Mouse (Mus musculus) embryonic fibroblast, embryonic 13.5 days (primary cell): Measurements from ENCODE around the gene Gm21739. TPM values are rescaled to one million over a fixed set of nuclear protein-coding genes. Genes with fewer than 3 reads are reported as not detected.
"Not testable (repeated sequence)": the region's sequence is repeated elsewhere in the genome, so short reads cannot be mapped to it uniquely, and the experiment has no call there.

Experiments
- H3K27ac ChIP-seq: 2 replicates; pipeline ENCODE4 v1.5.1; 2012; ENCODE audit warnings: low read length, control low read depth, inconsistent platforms; ENCODE audit not compliant: insufficient read depth
- H3K4me1 ChIP-seq: 2 replicates; pipeline ENCODE4 v1.6.1; 2011; ENCODE audit warnings: low read length; ENCODE audit not compliant: control insufficient read depth, insufficient read depth
- H3K4me3 ChIP-seq: 2 replicates; pipeline ENCODE4 v1.5.1; 2011; ENCODE audit warnings: mild to moderate bottlenecking, control low read depth, low read length; ENCODE audit not compliant: insufficient read depth
- polyA plus RNA-seq: library from polyadenylated mRNA; stranded (reverse); fragments of >200 nt; gene quantifications from 2 replicates; pipeline ENCODE4 v1.2.4, GENCODE M21; 2011; ENCODE audit warnings: low read depth; ENCODE audit not compliant: missing spikeins, insufficient read length

The Gm21739 gene
- polyA plus RNA-seq = not detected in 2 replicates

DNA sequence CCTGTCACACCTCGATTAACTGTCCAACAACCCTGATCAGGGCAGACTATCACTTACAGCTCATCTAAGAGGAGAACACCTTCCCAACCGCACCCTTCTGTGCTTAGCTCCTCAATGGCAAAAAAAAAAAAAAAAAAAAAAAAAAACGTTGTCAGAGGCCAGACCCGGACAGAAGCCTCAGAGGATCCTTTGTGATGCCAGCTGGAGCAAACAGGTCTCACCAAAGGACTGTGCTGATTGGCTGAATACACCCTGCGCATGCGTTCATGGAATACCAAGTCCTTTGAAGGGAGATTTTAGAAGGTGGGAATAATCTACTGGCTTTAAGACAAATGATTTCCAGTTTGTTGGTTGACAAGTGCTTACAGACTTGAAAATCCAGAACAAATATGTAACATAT is at the start of gene Gm21739:
Gm21739 (minus strand) TSS at position 101 of the 400 bp plus-strand sequence.
- not testable (repeated sequence) for H3K4me3 ChIP-seq, H3K27ac ChIP-seq, H3K4me1 ChIP-seq
